Mouse (Mus musculus): ENCODE data around the gene Mlf1.
A peak's percentile ranks its signal among the peaks of the same experiment; 100 is the strongest.

- TF ChIP-seq TAL1 (IDR thresholded peaks at IDR 0.05; ENCODE audit: low read length), result no peak
- TF ChIP-seq CTCF (IDR thresholded peaks at IDR 0.05 in 2 of 3, conservative IDR thresholded peaks at IDR 0.05 in 1 of 3; ENCODE audit: control insufficient read depth in 1 of 3, insufficient read depth in 1 of 3, low read depth in 2 of 3, low read length in 3 of 3, poor library complexity in 1 of 3, severe bottlenecking in 1 of 3), result peak; percentile 55 to 97 (median 87); a peak in 5 of 6 replicates
- no peak for TF ChIP-seq GATA1 (IDR thresholded peaks at IDR 0.05; ENCODE audit: low read depth, low read length)
- TF ChIP-seq POLR2A (IDR thresholded peaks at IDR 0.05; ENCODE audit: control insufficient read depth in 1 of 2, insufficient read depth in 1 of 2, low read depth in 1 of 2, low read length in 2 of 2, poor library complexity in 1 of 2), result peak; percentile 87 to 88
- TF ChIP-seq UBTF (IDR thresholded peaks at IDR 0.05; ENCODE audit: borderline replicate concordance, insufficient read depth, low read depth, low read length), result no peak
- no peak; a peak in 1 of 4 replicates for TF ChIP-seq EP300 (IDR thresholded peaks at IDR 0.05; ENCODE audit: low read depth in 1 of 2, low read length in 2 of 2)
- TF ChIP-seq ELF1 (IDR thresholded peaks at IDR 0.05; ENCODE audit: low read depth, low read length), result peak; percentile 92
- TF ChIP-seq SIN3A (IDR thresholded peaks at IDR 0.05; ENCODE audit: low read length), result peak; percentile 97
- TF ChIP-seq KAT2A (conservative IDR thresholded peaks at IDR 0.05; ENCODE audit: low read depth, low read length), result peak; percentile 72; the same call in 1 of the 2 replicates
- TF ChIP-seq MYC (IDR thresholded peaks at IDR 0.05; ENCODE audit: low read depth, low read length), result peak; percentile 75
- no peak for TF ChIP-seq ZKSCAN1 (IDR thresholded peaks at IDR 0.05; ENCODE audit: low read depth, low read length)
Observed at GRCm38 (mm10) chr3:67429999-67430380, 56.1 kb downstream of the Mlf1 start, which contains the start of gene Gfm1.
